Mouse (Mus musculus) neural tube, embryonic 14.5 days (tissue): ENCODE results near the gene Tmem260. TPM values are rescaled to one million over a fixed set of nuclear protein-coding genes. Genes with fewer than 3 reads are reported as not detected.
"Not testable (repeated sequence)": the region's sequence is repeated elsewhere in the genome, so short reads cannot be mapped to it uniquely, and the experiment has no call there.

ENCODE experiments used
- ATAC-seq: fragments of 200-750 bp; cut with Nextera tagmentation; 2 replicates; pipeline ENCODE4 v1.8.0; 2017; ENCODE audit warnings: low read depth, mild to moderate bottlenecking, moderate TSS enrichment, moderate library complexity
- H3K27ac ChIP-seq: fragments of 300-500 bp; sonication (generic); 2 replicates; pipeline ENCODE4 v1.5.1; 2014; ENCODE audit warnings: low read depth, mild to moderate bottlenecking, control low read depth, low read length, moderate library complexity, mixed read lengths
- H3K27me3 ChIP-seq: fragments of 300-500 bp; sonication (generic); 2 replicates; pipeline ENCODE4 v1.6.1; 2014; ENCODE audit warnings: low read length; ENCODE audit not compliant: control insufficient read depth, insufficient read depth
- H3K36me3 ChIP-seq: fragments of 300-500 bp; sonication (generic); 2 replicates; pipeline ENCODE4 v1.6.1; 2014; ENCODE audit warnings: low read length, mixed read lengths; ENCODE audit not compliant: control insufficient read depth, insufficient read depth
- H3K4me1 ChIP-seq: fragments of 300-500 bp; sonication (generic); 2 replicates; pipeline ENCODE4 v1.6.1; 2014; ENCODE audit warnings: low read length; ENCODE audit not compliant: control insufficient read depth, insufficient read depth
- H3K4me2 ChIP-seq: fragments of 300-500 bp; sonication (generic); 2 replicates; pipeline ENCODE4 v1.6.1; 2014; ENCODE audit warnings: mild to moderate bottlenecking, low read depth, low read length, control low read depth
- H3K4me3 ChIP-seq: fragments of 300-500 bp; sonication (generic); 2 replicates; pipeline ENCODE4 v1.5.1; 2014; ENCODE audit warnings: low read depth, low read length, control low read depth, mixed read lengths
- H3K9ac ChIP-seq: fragments of 300-500 bp; sonication (generic); replicated peaks from 2 replicates; pipeline ENCODE4 v1.6.1; 2014; ENCODE audit warnings: low read depth, mild to moderate bottlenecking, control low read depth, low read length, mixed read lengths
- H3K9me3 ChIP-seq: fragments of 300-500 bp; sonication (generic); 2 replicates; pipeline ENCODE4 v1.6.1; 2016; ENCODE audit warnings: low read length; ENCODE audit not compliant: control insufficient read depth
- WGBS: fragments of 180-500 bp; shearing (Covaris S2); extraction: QIAGEN DNeasy Blood & Tissue Kit; methylation state at CpG from one replicate; pipeline ENCODE4 v1.1.7; 2014; 5-methylcytosine and 5-hydroxymethylcytosine counted together
- polyA plus RNA-seq: library from polyadenylated mRNA; unstranded; fragments of >200 nt; fragmentation: Nextera tagmentation; extraction: Ambion mirVana; gene quantifications from 2 replicates; pipeline ENCODE4 v1.2.1, GENCODE M21; 2014

The Tmem260 gene
- polyA plus RNA-seq, 1 experiment from 2014 or later: 19.9 TPM

DNA sequence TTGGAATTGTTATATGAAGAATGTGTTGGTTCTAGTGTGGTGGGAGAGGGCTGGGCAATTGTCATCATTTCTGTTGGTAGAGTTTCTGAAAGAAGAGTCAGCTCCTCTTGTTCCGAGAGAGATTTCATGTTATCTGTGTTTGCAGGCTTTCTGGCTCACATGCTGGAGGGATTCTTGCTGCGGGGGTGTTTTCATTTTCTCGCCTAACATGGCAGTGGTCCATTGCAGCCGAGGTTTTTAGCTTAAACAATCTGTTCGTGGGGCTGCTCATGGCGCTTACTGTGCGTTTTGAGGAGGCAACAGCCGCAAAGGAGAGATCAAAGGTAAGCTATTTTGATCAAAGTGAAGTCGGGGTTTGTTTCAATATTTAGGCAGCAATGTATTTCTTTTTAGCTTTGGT, 26.3 kb downstream of the Tmem260 start:
- no peak overlapping the region for H3K4me3 ChIP-seq

DNA sequence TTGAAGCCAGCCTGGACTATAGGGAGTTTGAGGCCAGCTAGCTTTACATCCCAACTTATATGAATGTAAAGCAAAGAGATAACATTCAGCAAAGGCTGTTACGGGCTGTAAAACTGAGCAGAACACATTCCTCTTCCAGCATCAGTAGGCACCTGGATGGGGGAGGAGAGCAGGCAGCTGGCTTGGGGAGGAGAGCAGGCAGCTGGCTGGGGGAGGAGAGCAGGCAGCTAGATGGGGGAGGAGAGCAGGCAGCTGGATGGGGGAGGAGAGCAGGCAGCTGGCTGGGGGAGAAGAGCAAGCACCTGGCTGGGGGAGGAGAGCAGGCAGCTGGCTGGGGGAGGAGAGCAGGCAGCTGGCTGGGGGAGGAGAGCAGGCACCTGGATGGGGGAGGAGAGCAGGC, 29.4 kb downstream of the Tmem260 start:
- no peaks in the 10 kb centered on the region for H3K9me3 ChIP-seq
- 89% methylated on average over 1 of the region's 1 CpGs for WGBS
- no peak for ATAC-seq
- 0 out of 2 replicates have a peak, but pooled peaks cover 6% of the 10 kb centered on the region for H3K36me3 ChIP-seq
- no peaks in the 10 kb centered on the region for H3K27me3 ChIP-seq
- H3K4me3 ChIP-seq: no peak overlapping the region
- H3K27ac ChIP-seq: no peak overlapping the region
- no peak overlapping the region for H3K4me2 ChIP-seq
- no peak overlapping the region for H3K9ac ChIP-seq
- no peaks in the 10 kb centered on the region for H3K4me1 ChIP-seq

More for the DNA sequence above, 26.3 kb downstream of the Tmem260 start:
- H3K4me1 ChIP-seq: no peaks in the 10 kb centered on the region
- 88% methylated on average over 9 of the region's 9 CpGs for WGBS
- no peaks in the 10 kb centered on the region for H3K27me3 ChIP-seq
- no peak overlapping the region for H3K4me2 ChIP-seq
- H3K27ac ChIP-seq: no peak overlapping the region
- H3K36me3 ChIP-seq: 0 out of 2 replicates have a peak, but pooled peaks cover 3% of the 10 kb centered on the region
- no peak for ATAC-seq
- no peaks in the 10 kb centered on the region for H3K9me3 ChIP-seq
- H3K9ac ChIP-seq: no peak overlapping the region

DNA sequence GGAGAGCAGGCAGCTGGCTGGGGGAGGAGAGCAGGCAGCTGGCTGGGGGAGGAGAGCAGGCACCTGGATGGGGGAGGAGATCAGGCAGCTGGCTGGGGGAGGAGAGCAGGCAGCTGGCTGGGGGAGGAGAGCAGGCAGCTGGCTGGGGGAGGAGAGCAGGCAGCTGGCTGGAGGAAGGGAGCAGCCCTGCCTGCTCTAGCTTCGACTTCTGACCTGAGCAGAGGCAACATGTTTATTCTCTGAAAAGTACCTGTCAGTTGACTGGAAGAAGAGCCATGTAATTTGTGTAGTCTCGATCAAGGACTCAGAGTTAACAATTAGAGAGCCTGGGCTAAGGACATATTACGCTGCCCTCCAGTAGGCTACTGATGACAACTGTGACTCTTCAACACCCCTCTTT, 29.9 kb downstream of the Tmem260 start:
- WGBS: 77% methylated on average over 3 of the region's 3 CpGs
- H3K27ac ChIP-seq, H3K9me3 ChIP-seq, H3K27me3 ChIP-seq, H3K36me3 ChIP-seq, ATAC-seq, H3K4me3 ChIP-seq, H3K9ac ChIP-seq, H3K4me1 ChIP-seq, H3K4me2 ChIP-seq: not testable (repeated sequence)

DNA sequence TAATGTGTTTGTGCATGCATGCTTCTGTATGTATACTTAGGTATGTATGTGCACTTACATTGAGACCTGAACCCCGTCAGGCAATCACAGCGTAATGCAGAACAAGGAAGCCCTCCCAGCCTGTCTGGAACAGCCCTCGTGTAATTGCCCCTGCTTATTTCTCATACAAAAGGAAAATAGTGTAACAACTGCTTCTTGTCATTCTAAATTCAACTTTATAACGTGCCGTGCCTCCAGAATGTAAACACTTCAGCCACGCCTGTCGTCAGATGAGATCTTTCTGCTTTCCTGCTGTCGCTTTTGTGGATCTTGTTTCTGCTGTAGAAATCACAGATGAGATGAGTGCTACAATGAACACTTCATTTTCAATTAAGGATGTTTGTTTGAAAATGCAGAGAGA, 30.4 kb downstream of the Tmem260 start:
- Histone ChIP-seq H3K9me3 (no peaks in the 10 kb centered on the region), H3K27ac (no peak overlapping the region), H3K9ac (no peak overlapping the region), H3K4me2 (no peak overlapping the region), H3K36me3 (0 out of 2 replicates have a peak, but pooled peaks cover 6% of the 10 kb centered on the region), H3K27me3 (no peaks in the 10 kb centered on the region), H3K4me1 (no peaks in the 10 kb centered on the region), H3K4me3 (no peak overlapping the region)
- 80% methylated on average over 8 of the region's 8 CpGs for WGBS
- no peak for ATAC-seq

DNA sequence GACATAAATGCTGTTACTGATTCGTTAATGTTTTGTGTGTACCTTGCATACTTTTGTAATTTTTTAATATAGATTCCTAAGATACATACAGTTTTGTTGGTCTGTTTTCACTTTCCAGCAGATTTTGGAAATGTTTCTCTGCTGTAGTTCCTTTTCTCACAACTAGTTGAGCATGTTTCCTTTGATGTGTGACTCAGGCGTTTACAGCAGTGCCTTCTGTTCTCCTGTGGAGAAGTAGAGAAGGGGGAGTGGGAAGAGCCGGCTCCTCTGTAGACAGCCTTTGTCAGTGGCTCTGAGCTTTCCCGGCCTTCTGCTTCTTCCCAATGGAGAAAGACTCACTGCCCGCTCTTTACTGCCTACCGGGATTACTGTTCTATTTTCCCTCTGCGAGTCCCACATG, 35.7 kb downstream of the Tmem260 start:
- H3K4me1 ChIP-seq: no peaks in the 10 kb centered on the region
- H3K36me3 ChIP-seq: 0 out of 2 replicates have a peak, but pooled peaks cover 3% of the 10 kb centered on the region
- H3K9ac ChIP-seq: no peak overlapping the region
- ATAC-seq: no peak
- no peaks in the 10 kb centered on the region for H3K9me3 ChIP-seq
- no peak overlapping the region for H3K4me3 ChIP-seq
- H3K27me3 ChIP-seq: no peaks in the 10 kb centered on the region
- H3K4me2 ChIP-seq: no peak overlapping the region
- 25% methylated on average over 7 of the region's 7 CpGs for WGBS
- no peak overlapping the region for H3K27ac ChIP-seq

DNA sequence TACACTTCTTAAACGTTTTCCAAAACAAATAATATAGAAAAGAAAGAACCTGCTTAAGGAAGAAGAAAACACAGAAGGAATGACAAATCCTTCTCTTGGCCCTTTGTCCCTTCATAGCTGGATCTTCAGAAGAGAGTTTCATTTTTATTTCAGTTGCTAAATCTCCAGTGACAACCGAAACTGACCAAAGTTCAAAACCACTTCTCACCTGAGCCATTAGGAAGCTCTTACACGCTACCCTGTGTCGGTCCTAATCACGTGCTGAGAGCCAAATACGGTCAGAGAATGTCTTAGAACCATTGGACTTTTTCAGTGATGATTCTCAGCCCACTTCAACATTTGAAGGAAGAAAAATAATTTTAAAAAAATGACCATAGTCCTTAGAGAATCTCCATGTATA, 36.8 kb downstream of the Tmem260 start:
- Histone ChIP-seq H3K9ac (no peak overlapping the region), H3K36me3 (0 out of 2 replicates have a peak, but pooled peaks cover 3% of the 10 kb centered on the region), H3K4me2 (no peak overlapping the region), H3K27me3 (no peaks in the 10 kb centered on the region), H3K4me1 (no peaks in the 10 kb centered on the region), H3K27ac (no peak overlapping the region), H3K9me3 (no peaks in the 10 kb centered on the region), H3K4me3 (no peak overlapping the region)
- ATAC-seq: no peak
- whole genome bisulfite sequencing: 91% methylated on average over 6 of the region's 6 CpGs

DNA sequence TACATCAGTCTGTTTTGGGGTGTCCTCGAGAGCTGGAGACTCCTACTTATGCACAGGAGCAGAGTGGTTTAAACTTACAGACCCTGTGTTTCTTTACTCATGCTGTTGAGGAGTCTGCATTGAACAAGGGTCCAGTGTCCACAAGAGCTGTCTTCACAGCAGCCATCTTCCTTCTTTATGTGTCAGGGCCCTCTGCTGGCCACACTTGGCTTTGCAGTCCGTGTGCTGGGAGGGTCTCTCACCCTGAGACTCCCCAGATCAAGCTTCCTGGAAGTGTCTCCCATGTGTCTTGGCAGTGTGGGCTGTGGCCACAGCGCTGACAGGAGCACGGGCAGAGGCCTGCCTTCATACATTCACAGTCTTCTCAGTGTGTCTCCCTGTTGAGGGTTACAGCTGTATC, 48.0 kb downstream of the Tmem260 start:
- WGBS: 22% methylated on average over 4 of the region's 4 CpGs
- H3K27ac ChIP-seq: no peak overlapping the region

DNA sequence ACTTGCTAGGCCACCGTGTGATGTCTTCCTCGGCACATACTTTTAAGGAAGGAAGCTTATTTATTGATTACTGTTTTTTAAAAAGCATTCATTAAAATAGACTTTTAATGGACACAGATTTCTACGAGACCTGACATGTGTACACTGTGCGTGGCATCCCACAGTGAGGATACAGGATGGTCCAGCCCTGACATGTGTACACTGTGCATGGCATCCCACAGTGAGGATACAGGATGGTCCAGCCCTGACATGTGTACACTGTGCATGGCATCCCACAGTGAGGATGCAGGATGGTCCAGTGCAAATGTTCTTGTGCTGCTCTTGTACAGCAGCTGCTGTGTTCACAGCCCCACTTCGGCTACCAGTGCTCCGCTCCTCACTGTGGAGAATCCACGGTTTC, 56.6 kb downstream of the Tmem260 start:
- no peaks in the 10 kb centered on the region for H3K9me3 ChIP-seq
- ATAC-seq: peak; percentile 61; the same call in 1 of the 2 replicates

More for the DNA sequence above, 48.0 kb downstream of the Tmem260 start:
- H3K4me3 ChIP-seq: no peak overlapping the region
- H3K27me3 ChIP-seq: no peaks in the 10 kb centered on the region
- no peaks in the 10 kb centered on the region for H3K4me1 ChIP-seq
- no peaks in the 10 kb centered on the region for H3K36me3 ChIP-seq
- H3K9ac ChIP-seq: no peak overlapping the region
- no peak overlapping the region for H3K4me2 ChIP-seq
- no peaks in the 10 kb centered on the region for H3K9me3 ChIP-seq
- ATAC-seq: no peak

DNA sequence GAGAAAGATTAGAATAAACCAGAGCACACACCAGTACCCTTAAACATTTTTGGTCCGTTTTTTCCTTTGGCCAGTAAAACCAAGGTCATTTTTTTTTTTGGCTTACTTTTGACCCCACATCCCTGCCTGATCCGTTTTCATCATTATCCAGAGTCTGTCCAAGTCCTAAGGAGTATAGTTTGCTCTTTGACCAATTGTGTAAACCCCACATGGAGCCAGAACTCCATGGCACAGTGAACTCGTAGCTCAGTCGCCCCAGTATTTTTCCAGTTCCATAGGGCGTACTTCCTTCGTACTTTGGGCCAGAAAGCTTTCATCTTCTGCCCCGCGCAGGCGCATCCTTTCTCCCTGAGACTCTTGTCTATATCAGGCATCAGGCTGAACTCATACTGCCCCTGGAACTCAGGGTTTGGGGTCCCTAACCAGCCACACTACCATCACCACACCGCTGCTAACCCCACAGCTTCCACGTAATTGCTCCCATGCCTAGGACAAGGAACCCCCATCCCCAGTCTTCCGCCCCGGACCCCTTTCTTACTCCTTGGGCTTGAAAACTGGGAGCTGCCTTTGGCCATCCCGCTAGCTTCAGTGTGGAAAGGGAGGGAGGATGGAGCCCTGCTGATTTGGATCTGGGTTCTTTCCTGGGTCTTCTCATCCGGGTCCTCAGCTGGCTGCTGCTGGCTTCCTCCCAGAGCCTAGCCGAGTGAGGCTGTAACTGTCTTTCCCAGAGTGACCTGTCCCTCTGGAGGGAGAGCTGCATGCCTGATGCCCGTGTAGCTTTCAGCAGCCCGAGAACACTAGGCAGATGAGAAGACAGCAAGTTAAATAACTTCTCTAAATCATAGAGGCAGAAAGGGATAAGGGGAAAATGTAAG, 58.0 kb downstream of the Tmem260 start:
- Histone ChIP-seq H3K4me2 (no peak overlapping the region), H3K4me1 (no peaks in the 10 kb centered on the region), H3K27me3 (no peaks in the 10 kb centered on the region), H3K36me3 (no peaks in the 10 kb centered on the region), H3K4me3 (no peak overlapping the region), H3K9me3 (no peaks in the 10 kb centered on the region), H3K9ac (no peak overlapping the region), H3K27ac (no peak overlapping the region)
- 37% methylated on average over 18 of the region's 18 CpGs for WGBS
- ATAC-seq: no peak

More for the DNA sequence above, 56.6 kb downstream of the Tmem260 start:
- Histone ChIP-seq H3K4me1 (no peaks in the 10 kb centered on the region), H3K4me2 (no peak overlapping the region), H3K27me3 (no peaks in the 10 kb centered on the region), H3K9ac (no peak overlapping the region), H3K4me3 (no peak overlapping the region), H3K27ac (no peak overlapping the region), H3K36me3 (no peaks in the 10 kb centered on the region)
- WGBS: 90% methylated on average over 7 of the region's 7 CpGs
